Mouse (Mus musculus): ENCODE results near the gene Srsf5.

DNA sequence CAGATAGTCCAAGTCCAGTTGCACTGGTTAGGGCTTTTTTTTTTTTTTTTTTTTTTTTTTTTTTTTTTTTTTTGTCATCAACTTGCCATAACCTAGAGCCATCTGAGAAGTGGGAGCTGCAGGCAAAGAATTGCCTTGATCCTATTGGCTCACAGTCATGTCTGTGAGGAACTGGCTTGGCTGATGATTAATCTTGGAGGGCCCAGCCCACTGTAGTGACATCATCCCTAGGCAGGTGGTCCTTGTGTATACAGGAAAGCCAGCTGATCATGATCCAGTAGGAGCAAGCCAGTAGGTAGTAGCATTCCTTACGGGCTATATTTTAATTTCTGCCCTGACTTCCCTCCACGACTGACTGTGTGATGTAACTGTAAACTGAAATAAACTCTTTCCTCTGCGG is 43.0 kb downstream of the Srsf5 start:
- TF ChIP-seq MAFK (IDR thresholded peaks at IDR 0.05; ENCODE audit: insufficient read depth, low read depth, low read length) (no peak), ZC3H11A (IDR thresholded peaks at IDR 0.05; ENCODE audit: borderline replicate concordance, low read depth, low read length) (no peak), HCFC1 (IDR thresholded peaks at IDR 0.05; ENCODE audit: borderline replicate concordance, insufficient read depth, low read length) (no peak)

Data from ES-E14 (cell line).